Mouse (Mus musculus): ENCODE measurements around the gene Cnpy1.

Gene Cnpy1

DNA sequence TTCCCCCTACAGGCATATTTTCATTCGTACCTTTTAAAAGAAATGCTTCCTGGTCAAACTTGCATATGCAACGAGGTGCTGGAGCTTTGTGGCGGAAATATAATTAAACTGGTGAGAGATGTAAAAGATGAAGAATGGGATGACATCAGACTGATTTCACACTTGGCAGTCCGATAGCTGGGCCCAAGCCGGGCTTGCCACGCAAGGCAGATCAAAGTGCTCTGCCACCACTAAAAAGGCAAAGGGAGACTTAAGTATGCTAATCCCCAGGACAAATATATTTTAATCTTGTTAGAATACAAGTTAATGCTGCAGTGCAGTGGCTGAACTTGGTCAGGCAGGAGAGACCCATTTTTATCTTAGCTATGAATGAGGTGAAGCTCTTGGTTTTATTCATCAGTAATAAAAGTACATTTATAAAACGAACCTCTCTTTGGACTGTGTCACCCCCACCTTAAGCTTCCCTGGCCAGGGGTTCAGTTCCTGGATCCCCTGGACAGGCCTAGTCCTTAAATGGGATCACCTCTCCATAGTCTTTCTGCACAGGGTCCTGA lies 66.3 kb downstream of the Cnpy1 start:
- no peak for DNase-seq

DNA sequence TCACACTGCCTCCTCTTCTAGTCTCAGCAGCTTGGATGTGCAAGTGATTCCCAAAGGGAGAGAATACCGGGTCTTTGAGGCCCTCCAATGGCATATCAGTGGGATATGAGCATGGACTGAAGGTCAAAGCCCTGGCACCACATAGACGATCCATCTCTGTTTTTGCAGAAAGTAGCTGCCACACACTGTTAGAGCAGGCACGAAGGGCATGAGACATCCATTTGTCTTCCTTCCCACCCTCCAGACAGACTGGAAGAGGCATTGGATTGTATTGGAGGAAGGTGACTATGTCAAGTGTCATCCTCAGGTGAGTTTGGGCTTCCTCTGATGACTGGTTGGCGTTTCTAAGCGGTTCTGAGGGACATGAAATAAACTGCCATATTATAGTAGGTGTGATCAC lies 67.3 kb downstream of the Cnpy1 start:
- no peak for DNase-seq

DNA sequence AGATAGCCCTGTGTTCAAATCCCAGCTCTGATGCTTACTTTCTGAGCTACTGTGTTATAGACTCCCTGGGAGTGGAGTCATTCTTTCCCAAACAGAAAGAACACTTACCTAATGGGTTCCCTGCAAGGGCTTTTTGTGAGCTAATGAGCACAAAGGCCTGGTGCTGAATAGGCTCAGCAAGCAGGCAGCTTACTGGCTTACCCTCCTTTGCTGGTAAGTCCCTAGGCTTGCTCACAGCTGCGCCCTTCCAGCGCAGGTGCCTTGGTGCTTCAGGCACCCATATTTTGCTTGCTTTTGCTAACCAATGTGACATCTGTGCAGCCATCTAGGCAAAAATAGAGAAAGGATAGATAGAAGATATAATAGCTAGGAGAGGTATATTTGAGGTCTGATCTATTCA lies 69.0 kb downstream of the Cnpy1 start:
- no peak for DNase-seq

DNA sequence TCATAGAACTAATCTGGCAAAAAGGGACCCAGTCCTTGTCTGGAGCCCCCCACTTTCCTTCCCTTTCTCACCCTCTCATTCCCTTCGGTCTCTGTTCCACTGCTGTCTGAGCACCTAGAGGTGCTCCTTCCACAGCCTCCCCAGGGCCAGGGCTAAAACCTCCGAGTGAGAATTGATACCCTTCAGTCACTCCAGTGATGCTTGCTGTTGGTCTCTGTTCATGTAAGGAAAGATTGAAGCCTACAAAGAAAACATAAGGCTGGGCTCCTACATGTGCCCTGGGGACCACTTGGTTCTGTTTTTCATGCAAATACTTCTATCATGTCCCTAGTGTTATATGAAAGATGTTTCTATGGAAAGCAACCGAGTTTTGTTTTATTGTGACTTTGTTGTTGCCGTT lies 69.6 kb downstream of the Cnpy1 start:
- no peak for DNase-seq

DNA sequence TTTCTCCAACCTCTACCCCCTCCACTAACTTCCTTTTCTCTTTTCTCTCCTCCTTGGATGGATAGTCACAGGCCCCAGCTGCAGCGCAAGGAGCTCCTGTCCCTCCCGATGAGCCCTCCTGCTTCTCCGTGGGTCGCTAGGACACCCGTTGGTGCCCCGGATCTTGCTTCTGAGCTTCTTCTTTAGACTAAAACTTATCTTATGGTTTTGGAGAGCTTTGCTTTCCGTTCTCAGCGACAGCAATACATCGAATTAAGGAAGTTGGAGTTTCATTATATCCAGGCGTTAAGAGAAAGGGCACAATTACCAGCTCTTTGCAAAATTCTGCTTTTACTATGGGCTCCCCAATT lies 70.1 kb downstream of the Cnpy1 start:
- DNase-seq, result no peak

DNA sequence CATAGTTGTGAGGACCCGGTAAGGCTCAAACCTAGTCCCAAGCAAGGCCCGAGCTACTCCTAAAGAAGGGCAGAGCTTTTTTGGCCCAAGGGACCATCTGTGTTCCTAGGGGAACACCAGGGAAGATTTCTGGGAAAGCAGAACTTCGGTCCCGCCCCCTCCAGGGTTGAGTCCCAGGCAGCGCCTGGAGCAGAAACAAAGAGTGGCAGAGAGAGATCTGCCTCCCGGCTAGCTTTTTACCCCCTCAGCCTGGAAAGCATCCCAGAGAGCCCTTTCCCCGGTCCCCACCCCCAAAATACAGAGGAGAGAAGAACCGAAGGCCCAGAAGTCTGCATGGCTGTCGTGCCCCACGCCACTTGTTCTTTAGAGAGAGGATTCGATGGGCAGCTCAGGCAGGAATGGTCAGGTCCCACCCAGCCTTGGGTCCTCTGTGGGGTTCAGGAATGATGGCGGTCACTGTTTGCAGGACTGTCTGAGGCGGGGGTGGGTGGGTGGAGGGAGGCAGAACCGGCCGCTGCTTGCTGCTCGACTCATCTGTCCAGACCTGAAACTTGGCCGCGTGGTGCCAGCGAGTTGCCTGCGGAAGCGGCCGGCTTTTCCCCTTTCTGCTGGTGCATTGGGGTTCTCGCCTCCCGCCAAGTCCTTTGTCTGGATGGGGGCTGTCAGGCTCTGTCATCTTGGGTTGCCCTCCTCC lies 70.6 kb downstream of the Cnpy1 start:
- DNase-seq, result no peak

DNA sequence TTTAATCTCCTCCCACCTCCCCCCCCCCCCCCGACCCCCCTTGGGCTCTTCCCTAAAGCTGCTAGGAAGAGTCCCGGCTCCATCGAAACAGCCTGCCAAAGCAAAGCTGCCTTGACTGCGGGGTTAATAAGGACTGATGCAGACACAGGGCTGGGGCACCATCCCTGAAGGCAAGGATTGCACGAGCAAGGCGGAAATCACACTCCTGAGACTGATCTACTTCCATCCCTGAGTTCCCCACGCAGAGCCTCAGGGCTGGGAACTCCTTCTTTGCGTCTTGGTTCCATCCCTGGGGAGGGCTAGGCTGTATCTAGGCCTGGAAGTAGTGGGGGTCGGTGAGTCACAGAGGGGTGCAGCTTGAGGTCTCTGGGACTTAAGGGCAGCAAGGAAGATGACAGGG lies 71.5 kb downstream of the Cnpy1 start:
- no peak for DNase-seq

DNA sequence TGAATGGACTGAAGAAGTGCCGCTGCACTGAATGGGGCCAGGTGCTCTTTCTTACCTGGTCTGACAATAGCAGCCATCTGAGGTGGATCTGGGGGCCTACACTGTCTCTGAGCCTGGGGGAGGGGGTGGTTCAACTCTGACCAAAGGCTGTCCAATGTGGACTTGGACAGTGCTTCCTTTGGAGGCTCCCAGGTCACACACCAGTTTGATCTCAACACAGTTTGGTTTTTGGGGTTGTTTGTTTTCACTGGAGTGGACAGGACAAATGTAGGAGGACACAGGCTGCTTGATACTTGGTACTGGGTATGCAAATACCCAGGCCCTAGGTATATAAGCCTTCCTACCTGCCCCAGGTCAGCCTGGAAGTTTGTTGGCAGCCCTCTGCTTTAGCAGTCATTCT lies 71.9 kb downstream of the Cnpy1 start:
- DNase-seq, result no peak

DNA sequence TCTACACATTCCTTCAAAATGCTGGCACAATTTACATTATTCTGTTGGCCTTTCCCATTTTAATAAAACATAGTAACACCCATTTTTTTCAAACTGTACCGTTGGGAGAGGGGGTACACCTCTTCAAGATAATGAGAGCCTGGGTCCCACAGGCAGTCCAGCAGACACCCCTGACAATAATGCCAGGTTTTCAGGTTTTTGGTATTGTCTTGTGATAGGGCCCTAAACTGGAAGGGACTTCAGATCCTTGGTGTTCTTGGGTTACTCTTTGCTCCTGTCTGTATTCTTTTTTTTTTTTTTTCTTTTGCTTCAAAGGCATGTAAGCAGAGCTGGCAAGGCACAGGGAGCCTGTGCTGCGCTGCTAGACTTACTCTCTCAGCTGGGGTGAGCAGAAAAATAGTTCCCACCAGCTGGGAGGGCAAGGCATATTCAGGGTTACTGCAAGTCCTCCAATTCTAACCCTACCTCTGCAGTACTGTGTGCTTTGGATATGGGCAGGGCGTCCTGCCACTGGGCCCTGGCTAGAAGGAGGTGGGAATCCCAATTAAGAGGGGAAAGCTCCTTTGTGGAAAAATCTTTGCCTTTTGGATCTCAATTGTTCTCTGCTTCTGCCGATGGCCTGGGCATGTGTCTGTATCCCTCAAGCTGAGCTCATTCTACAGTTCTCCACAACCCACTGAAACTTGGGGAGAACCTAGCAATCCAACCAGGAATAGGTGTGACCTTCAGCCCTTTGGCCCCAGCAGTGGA lies 72.5 kb downstream of the Cnpy1 start:
- no peak for DNase-seq

DNA sequence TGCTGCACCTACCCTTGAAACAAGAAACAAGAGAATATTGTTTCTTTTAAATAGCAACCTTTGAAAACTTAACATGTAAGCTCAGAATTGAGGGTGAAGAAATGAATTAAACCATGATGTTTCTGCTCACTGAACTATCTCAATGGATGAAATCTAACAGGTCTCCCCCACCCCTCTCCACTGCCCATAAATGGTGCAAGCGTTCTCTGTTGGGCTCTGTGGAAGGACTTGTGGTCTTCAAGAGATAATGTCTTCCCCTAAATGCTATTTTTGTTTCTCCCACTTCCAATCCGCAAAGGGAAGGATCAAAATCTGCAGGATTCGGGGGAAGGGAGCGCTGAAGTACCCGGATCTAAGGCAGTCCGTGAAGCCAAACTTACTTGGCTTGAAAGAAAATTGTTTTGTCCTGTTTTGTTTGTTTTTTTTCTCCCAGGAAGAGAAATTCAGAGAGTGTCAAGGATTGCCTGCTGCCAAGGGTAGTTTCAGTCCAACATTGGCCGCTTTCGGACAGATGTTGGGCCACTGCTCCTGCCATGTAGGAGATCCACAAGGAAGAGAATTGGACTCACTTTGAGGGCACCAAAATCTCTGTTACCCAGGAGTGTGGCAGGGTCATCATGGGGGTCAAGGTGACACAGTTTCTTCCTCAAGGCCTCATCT lies 73.2 kb downstream of the Cnpy1 start:
- DNase-seq, result no peak

DNA sequence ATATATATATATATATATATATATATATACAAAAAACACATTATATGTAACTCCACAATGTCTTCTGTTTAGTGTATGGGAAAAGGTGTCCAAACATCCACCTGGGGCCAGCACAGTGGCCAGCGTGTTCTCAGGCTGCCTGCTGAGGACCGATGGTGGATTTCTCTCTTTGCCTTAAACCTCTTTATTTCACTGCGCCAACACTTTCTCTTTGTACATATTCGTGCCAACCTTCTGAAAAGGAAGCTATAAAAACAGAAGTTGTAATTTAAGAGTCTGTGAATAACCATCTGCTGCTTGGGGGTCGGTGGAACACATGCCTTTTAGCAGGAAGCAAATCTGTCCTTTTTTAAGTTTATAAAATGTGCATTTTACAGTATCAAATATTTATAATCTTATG lies 73.9 kb downstream of the Cnpy1 start:
- no peak for DNase-seq

DNA sequence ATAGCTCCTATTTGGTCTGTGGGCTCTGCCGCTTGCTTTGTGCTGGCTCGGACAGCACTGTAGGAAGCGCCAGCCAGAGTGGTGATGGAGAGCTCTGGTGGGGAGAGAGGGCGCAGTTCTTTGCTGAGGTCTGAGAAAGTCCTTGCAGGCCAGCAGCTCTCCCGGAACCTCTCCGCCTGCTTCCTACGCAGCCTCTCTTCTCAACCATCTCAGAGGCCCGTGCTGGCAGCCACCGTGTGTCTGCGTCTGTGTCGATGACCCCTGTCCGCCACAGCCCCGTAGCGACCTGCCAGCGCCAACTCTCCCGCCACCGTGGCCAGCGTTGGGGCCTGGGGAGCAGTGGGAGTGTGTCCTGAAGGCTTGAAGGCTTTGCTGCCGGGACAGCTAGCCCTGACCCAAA lies 74.7 kb downstream of the Cnpy1 start:
- DNase-seq, result no peak

DNA sequence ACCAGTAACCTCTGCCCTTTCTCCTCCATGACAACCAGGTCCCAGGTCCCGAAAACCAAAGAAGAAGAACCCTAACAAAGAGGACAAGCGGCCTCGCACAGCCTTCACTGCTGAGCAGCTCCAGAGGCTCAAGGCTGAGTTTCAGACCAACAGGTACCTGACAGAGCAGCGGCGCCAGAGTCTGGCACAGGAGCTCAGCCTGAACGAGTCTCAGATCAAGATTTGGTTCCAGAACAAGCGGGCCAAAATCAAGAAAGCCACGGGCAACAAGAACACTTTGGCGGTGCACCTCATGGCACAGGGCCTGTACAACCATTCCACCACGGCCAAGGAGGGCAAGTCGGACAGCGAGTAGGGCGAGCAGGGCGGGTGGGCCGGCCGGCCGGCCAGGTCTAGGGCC lies 75.5 kb downstream of the Cnpy1 start:
- DNase-seq, result no peak

DNA sequence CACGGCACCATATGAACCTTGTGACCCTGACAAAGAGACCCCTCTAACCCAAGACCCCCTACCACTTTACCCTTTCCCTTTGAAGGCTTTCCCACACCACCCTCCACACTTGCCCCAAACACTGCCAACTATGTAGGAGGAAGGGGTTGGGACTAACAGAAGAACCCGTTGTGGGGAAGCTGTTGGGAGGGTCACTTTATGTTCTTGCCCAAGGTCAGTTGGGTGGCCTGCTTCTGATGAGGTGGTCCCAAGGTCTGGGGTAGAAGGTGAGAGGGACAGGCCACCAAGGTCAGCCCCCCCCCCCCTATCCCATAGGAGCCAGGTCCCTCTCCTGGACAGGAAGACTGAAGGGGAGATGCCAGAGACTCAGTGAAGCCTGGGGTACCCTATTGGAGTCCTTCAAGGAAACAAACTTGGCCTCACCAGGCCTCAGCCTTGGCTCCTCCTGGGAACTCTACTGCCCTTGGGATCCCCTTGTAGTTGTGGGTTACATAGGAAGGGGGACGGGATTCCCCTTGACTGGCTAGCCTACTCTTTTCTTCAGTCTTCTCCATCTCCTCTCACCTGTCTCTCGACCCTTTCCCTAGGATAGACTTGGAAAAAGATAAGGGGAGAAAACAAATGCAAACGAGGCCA lies 76.3 kb downstream of the Cnpy1 start:
- DNase-seq, result no peak

DNA sequence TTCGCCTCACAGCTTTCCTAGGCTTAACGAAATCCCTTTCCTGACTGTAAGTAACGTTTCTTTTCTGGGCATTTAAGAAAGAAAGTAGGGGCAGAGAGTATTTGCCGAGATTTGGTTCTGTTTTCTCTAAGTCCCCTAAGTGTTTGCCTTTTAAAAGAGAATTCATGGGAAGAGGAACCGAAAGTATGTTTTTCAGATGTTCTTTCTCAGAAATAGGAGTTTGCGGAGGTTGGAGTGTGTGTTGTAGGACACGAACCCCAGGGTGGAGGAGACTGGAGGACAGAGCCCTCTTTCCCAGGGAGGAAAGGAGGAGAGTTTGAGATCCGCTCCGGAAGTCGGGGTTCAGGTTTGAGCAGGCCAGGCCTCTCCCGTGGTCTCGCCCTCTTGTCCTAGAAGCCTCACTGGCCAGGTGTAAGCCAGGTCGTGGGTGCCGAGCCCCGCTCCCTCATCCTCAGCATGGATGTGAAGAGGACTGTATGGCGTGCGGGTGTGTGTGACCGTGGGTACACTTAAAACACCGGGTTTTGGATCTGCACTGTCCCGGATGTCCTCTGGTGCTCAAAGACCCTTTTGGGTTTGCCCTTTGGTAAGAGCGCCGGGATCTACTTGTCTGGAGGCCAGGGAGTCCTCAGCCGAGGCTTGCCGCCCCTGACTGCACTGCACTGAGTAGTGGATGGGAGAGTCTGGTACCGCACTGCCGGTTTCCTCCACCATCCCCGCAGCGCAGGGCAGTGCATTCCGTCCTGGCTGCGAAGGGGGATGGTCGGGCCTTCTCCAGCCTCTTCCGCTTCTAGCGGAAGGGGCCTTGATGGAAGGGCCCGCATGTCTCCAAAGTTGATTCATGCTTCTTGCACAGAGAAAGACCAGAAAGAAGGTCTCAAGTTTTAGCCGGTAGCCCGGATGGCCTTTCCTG lies 77.1 kb downstream of the Cnpy1 start:
- no peak for DNase-seq

DNA sequence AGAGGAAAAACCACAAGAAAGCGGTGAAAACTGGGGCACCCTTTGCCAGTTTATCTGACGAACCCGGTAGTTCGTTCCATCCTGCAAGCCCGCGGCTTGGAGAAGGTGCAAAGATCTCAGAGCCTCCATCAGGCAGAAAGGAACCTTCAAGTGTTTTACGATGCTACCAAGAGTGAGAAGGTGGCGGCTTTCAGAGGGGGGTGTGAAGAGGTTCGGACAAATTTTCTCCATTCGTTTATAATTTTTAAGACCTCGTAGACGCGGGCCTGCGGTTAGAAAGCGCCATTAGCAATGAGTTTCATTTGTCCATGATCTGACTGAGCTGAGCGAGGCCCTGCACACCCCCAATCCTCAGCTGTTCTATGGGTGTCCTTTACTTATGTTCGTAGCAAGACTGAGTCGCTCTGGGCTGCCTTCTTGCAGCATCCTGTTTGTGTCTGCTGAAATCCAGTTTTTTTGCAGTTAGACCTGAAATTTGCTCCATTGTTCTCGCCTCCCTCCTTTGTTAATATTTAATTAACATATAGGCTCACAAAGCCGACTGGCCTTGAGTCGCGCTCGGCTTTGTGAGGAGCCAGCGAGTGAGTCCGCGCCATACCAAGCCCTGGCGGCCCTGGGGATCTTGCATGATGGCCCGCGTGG lies 77.9 kb downstream of the Cnpy1 start:
- no peak for DNase-seq

DNA sequence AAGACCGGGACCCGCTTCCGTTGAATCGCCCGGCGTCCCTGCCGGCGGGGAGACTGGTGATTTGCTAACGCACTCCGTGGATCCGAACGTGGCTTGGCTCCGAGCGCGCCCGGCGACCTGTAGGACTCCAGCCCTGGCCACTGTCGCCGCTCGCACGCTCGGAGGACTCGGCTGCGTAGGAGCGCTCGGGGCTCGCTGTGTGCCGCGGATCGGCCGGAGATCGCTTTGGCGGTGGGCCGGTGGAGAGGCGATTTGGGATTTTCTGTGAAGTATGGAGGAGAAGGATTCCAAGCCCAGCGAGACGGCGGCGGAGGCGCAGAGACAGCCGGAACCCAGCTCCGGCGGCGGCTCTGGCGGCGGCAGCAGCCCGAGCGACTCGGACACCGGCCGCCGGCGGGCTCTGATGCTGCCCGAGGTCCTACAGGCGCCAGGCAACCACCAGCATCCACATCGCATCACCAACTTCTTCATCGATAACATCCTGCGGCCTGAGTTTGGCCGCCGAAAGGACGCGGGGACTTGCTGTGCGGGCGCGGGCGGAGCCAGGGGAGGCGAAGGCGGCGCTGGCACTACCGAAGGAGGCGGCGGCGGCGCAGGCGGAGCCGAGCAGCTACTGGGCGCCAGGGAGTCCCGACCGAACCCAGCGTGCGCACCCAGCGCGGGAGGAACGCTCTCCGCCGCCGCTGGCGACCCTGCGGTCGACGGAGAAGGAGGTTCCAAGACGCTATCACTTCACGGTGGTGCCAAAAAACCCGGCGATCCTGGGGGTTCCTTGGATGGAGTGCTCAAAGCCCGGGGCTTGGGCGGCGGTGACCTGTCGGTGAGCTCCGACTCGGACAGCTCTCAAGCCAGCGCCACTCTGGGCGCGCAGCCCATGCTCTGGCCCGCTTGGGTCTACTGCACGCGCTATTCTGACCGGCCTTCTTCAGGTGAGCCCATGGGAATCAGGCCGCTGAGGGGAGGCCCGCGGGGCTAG lies 79.1 kb downstream of the Cnpy1 start:
- peak; percentile 51 for DNase-seq

DNA sequence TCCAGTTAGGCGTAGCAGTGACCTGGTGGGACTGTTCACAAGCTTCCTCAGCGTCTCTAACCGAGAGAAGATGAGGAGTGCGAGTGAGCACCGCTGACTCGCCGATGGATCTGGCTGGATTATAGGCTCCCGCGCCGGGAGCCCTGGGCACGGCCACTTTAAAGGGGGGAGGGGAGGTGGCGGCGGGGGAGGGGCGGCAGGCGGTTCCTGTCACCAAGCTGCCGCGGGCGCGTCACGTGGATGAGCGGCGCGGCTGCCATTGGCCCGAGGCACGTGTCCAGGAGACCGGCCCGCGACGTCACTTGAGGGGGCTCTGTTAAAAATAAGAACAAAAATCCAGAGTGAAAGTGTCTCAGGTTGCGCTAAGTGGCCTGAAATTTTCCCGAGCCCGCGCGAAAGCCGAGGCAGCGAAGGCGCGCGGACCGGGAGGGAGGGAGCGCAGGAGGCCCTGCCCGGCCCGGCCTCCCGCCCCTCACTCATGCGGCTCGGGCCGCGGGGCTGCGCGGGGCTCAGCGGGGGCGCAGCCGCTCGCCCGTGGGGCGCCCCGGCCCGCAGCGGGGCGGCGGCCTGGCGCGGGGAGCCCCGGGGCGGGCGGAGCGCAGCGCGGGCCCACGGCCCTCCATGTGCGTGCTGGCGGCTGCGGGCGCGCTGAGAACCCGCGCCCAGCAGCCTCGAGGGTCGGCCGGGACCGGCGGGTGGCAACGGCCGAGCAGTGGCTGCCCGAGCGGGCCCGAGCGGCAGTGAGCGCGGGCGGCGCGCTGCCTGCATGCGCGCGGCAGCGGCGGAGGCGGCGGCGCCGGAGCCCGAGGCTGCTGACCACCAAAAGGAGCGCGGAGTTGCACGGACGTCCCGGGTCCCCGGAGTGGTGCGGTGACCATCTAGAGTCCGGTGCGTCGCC lies 80.0 kb downstream of the Cnpy1 start, which contains the start of gene En2:
En2 (plus strand) TSS at position 337 of the 898 bp plus-strand sequence.
- DNase-seq, result no peak

DNA sequence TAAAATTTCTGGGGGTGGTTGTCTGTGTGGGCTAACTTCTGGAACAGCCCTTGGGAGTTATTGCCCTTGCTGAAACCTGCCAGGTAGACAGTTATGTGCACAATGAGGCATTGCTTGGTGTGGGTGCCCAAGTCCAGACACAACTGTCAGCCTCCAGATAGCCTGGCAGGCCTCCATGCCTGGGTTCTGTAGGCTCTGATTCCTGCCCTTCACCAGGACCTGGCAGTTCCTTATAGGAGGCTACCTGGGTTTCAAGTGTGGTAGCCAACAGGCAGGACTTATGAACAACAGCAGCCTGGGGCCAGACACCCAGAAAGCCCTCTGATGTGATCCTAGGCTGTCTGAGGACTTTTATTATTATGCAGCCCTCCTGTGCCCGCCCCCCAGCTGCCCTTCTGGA lies 81.7 kb downstream of the Cnpy1 start:
- no peak for DNase-seq
